Mouse (Mus musculus) midbrain, embryonic 16.5 days (tissue): Measurements from ENCODE around the gene Grm5. TPM values are rescaled to one million over a fixed set of nuclear protein-coding genes. Genes with fewer than 3 reads are reported as not detected.
A peak's percentile ranks its signal among the peaks of the same experiment; 100 is the strongest.

Experiments used
- ATAC-seq: fragments of 200-750 bp; cut with Nextera tagmentation; 2 replicates; pipeline ENCODE4 v1.8.0; 2017; ENCODE audit warnings: moderate TSS enrichment
- H3K27ac ChIP-seq: fragments of 300-500 bp; sonication (generic); 2 replicates; pipeline ENCODE4 v1.5.1; 2014; ENCODE audit warnings: mild to moderate bottlenecking, low read length, mixed read lengths
- H3K27me3 ChIP-seq: fragments of 300-500 bp; sonication (generic); 2 replicates; pipeline ENCODE4 v1.6.1; 2014; ENCODE audit warnings: low read depth, low read length, mixed read lengths; ENCODE audit not compliant: control insufficient read depth, insufficient read depth
- H3K36me3 ChIP-seq: fragments of 300-500 bp; sonication (generic); 2 replicates; pipeline ENCODE4 v1.6.1; 2014; ENCODE audit warnings: mild to moderate bottlenecking, low read length, moderate library complexity, mixed read lengths; ENCODE audit not compliant: control insufficient read depth, insufficient read depth
- H3K4me1 ChIP-seq: fragments of 300-500 bp; sonication (generic); 2 replicates; pipeline ENCODE4 v1.6.1; 2014; ENCODE audit warnings: mild to moderate bottlenecking, low read length, mixed read lengths; ENCODE audit not compliant: control insufficient read depth, insufficient read depth
- H3K4me2 ChIP-seq: fragments of 300-500 bp; sonication (generic); 2 replicates; pipeline ENCODE4 v1.6.1; 2014; ENCODE audit warnings: mild to moderate bottlenecking, low read length, mixed read lengths
- H3K4me3 ChIP-seq: fragments of 300-500 bp; sonication (generic); 2 replicates; pipeline ENCODE4 v1.5.1; 2014; ENCODE audit warnings: low read depth, mild to moderate bottlenecking, low read length, moderate library complexity, mixed read lengths
- H3K9ac ChIP-seq: fragments of 300-500 bp; sonication (generic); 2 replicates; pipeline ENCODE4 v1.6.1; 2014; ENCODE audit warnings: low read depth, low read length, mixed read lengths
- H3K9me3 ChIP-seq: fragments of 300-500 bp; sonication (generic); replicated peaks from 2 replicates; pipeline ENCODE4 v1.6.1; 2014; ENCODE audit warnings: mild to moderate bottlenecking, low read length, mixed read lengths; ENCODE audit not compliant: control insufficient read depth, poor library complexity, severe bottlenecking
- WGBS: fragments of 180-500 bp; shearing (Covaris S2); extraction: QIAGEN DNeasy Blood & Tissue Kit; methylation state at CpG from one replicate; pipeline ENCODE4 v1.1.7; 2014; 5-methylcytosine and 5-hydroxymethylcytosine counted together
- polyA plus RNA-seq: library from polyadenylated mRNA; unstranded; fragments of >200 nt; fragmentation: Nextera tagmentation; extraction: Ambion mirVana; gene quantifications from 2 replicates; pipeline ENCODE4 v1.2.1, GENCODE M21; 2015

Grm5 gene
- polyA plus RNA-seq, 1 experiment from 2014 or later = 66.9 TPM

DNA sequence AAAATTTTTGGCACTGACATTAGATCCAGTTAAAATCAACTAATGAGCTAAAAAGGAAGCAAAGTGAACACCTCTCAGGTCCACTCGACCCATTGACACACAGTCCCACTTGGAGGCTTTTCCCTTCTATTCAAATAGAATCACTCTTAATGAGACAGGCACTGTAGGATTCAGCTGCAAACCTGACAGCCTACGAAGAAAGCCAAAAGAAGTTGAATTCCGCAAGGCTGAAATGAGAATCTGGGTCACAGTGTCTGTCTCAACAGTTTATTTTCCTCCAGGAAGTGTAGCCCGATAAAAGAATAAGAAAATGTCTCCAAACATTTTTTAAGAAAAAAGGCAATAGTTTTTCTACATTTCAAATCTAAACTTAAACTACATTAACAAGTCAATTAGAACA, 209.9 kb downstream of the Grm5 start:
- no peaks in the 10 kb centered on the region for H3K27me3 ChIP-seq
- no peak overlapping the region for H3K4me3 ChIP-seq
- no peak overlapping the region for H3K4me2 ChIP-seq
- no peaks in the 10 kb centered on the region for H3K4me1 ChIP-seq
- H3K9me3 ChIP-seq = no peaks in the 10 kb centered on the region
- no peak for ATAC-seq
- WGBS = 68% methylated on average over 4 of the region's 4 CpGs
- H3K36me3 ChIP-seq = no peaks in the 10 kb centered on the region
- H3K9ac ChIP-seq = no peak overlapping the region
- H3K27ac ChIP-seq = no peak overlapping the region

DNA sequence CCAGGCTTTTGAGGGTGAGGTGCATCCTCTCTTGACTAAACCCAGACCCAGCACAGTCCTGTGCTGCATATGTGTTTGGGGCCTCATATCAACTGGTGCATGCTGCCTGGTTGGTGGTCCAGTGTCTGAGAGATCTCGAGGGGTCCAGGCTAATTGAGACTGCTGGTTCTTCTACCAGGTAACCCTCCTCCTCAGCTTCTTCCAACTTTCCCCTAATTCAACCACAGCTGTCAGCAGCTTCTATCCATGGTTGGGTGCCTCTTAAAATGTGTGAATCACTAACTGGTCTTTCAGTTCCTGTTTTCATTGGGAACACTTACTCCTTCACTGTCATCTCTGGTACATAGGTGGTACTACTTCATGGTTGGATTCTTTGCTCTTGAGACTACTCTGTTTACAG, 240.9 kb downstream of the Grm5 start:
- H3K4me3 ChIP-seq = no peak overlapping the region
- H3K9ac ChIP-seq = no peak overlapping the region
- ATAC-seq = no peak
- WGBS = 75% methylated on average over 1 of the region's 1 CpGs
- H3K27me3 ChIP-seq = no peaks in the 10 kb centered on the region
- H3K36me3 ChIP-seq = no peaks in the 10 kb centered on the region
- H3K27ac ChIP-seq = no peak overlapping the region
- no peak overlapping the region for H3K4me2 ChIP-seq
- H3K9me3 ChIP-seq = 0 out of 2 replicates have a peak, but pooled peaks cover 2% of the 10 kb centered on the region
- H3K4me1 ChIP-seq = no peaks in the 10 kb centered on the region

DNA sequence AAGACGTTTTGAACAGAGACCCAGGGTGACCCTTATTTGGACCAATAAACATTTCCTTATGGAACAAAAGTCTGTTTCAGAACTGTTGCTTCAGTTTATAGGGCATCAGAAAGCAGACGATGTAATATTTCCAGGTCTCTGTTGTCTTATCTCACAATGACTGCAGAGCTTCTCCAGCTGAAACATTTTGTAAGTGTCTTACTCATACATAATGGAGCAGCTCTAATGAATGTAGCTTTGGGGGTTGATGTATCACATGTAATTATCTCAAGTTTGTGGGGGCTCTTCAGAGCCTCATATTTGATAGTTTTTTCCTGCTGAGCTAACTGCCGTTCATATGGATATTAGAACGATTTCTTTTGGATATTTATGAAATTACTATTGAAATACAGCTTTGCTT, 250.7 kb downstream of the Grm5 start:
- Histone ChIP-seq H3K9ac (no peak overlapping the region), H3K9me3 (no peaks in the 10 kb centered on the region), H3K4me3 (no peak overlapping the region), H3K4me2 (no peak overlapping the region), H3K27me3 (no peaks in the 10 kb centered on the region), H3K36me3 (no peaks in the 10 kb centered on the region), H3K27ac (no peak overlapping the region), H3K4me1 (no peaks in the 10 kb centered on the region)
- 54% methylated on average over 4 of the region's 4 CpGs for WGBS
- no peak for ATAC-seq

DNA sequence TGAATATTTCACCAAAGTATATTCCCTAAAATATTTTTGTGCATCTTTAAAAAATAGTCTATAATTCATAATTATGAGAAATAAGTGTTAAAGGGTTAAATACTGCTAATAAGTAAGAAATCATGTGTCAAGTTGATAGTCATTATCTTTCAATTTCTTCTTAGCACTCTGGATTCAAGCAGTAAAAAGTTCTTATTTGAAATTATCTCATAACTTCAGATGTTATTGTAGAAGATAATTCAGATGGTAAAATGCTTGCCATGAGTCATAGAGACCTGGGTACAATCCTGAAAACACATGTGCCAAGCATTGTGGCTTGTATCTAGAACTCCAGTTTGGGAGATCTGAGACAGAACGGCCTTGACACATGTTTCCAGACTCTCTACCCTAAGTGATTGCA, 254.6 kb downstream of the Grm5 start:
- Histone ChIP-seq H3K9ac (no peak overlapping the region), H3K27me3 (no peaks in the 10 kb centered on the region), H3K9me3 (no peaks in the 10 kb centered on the region), H3K36me3 (no peaks in the 10 kb centered on the region), H3K27ac (no peak overlapping the region), H3K4me1 (no peaks in the 10 kb centered on the region), H3K4me3 (no peak overlapping the region), H3K4me2 (no peak overlapping the region)
- 91% methylated on average over 1 of the region's 1 CpGs for WGBS
- ATAC-seq = no peak

DNA sequence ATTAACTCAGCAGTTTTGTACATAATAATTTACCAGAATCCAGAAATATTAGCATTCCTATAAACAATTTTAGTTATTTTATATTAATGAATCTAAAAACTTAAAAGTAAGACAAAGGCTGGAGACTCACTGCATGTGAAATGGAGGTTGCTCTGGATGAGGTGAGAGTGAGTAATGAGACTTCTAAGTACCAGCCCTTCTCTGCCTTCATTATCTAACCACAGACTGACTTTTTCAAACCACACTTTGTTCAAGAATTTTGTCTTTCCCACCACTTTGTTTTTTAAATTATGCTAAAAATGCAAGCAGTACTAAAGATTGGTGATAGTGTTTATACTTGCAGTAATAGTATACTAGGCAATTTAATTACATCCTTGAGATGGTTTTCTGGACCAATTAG, 259.5 kb downstream of the Grm5 start:
- H3K4me3 ChIP-seq = no peak overlapping the region
- H3K36me3 ChIP-seq = no peaks in the 10 kb centered on the region
- no peaks in the 10 kb centered on the region for H3K9me3 ChIP-seq
- no peaks in the 10 kb centered on the region for H3K27me3 ChIP-seq
- no peak for ATAC-seq
- no peaks in the 10 kb centered on the region for H3K4me1 ChIP-seq
- no peak overlapping the region for H3K27ac ChIP-seq
- H3K9ac ChIP-seq = no peak overlapping the region
- H3K4me2 ChIP-seq = no peak overlapping the region

DNA sequence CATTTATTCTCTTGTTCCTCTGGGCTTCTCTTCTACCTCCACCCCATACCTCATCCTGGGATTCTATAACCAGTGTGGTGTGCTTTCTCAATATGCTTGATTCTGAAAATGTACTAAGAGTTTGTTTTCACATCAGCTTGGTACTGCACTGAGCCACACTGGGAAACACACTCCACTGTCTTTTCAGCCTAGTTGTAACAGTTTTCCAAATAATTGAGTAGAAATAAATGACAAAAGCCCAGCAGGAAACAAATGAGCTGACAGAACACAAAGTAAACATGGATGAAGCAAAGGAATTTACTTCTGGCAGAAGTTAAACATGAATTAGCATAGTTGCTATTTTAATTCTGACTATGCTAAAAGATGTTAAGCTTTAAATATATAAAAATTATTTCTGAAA, 262.1 kb downstream of the Grm5 start:
- Histone ChIP-seq H3K4me2 (no peak overlapping the region), H3K4me3 (no peak overlapping the region), H3K27ac (no peak overlapping the region), H3K36me3 (no peaks in the 10 kb centered on the region), H3K9ac (no peak overlapping the region), H3K27me3 (no peaks in the 10 kb centered on the region), H3K4me1 (no peaks in the 10 kb centered on the region), H3K9me3 (no peaks in the 10 kb centered on the region)
- ATAC-seq = no peak

DNA sequence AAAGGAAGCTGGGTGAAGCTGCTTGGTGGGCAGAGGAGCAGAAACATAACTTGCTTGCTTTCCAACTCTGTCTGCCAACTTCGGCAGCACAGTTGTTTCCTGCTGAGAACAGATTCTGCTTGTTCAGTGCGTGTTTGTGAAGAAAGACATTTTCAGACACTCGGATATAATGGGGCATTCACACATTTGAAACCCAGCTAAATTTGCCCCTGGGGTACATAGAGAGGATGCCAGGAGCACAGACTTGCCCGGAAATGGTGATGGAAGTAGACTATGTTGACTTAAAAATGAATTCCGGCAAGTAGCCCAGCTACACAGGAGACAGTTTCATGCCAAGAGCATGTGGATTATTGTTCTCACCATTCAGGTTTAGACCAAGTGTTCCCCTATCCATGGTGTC, 342.0 kb downstream of the Grm5 start:
- Histone ChIP-seq H3K9ac (no peak overlapping the region), H3K9me3 (no peaks in the 10 kb centered on the region), H3K27me3 (no peaks in the 10 kb centered on the region), H3K4me1 (peaks cover 8% of the 10 kb centered on the region), H3K4me2 (no peak overlapping the region), H3K36me3 (no peaks in the 10 kb centered on the region), H3K4me3 (no peak overlapping the region), H3K27ac (peak overlapping the region; percentile 38)
- 42% methylated on average over 5 of the region's 5 CpGs for WGBS
- peak; percentile 88 for ATAC-seq

DNA sequence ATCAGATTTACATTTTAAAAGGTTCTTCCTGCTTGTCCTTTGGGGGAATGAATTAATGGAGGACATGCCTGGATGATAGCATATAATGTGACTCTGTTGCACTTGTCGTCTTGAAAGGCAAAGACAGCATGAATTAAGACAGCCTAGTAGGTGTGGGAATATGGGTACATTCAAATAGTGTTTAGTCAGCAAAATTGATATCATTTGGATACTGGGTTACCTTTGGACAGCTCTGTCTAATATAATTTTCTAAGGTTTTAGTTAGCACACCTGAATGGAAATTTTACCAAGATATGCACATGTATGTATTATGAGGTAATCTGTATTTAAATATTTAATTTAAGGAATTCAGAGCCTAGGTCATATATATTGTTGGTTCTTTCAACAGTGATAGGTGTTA, 353.4 kb downstream of the Grm5 start:
- 35% methylated on average over 1 of the region's 1 CpGs for WGBS
- Histone ChIP-seq H3K27me3 (no peaks in the 10 kb centered on the region), H3K4me1 (no peaks in the 10 kb centered on the region), H3K4me3 (no peak overlapping the region), H3K36me3 (no peaks in the 10 kb centered on the region), H3K27ac (no peak overlapping the region), H3K9me3 (no peaks in the 10 kb centered on the region), H3K4me2 (no peak overlapping the region), H3K9ac (no peak overlapping the region)
- ATAC-seq = no peak

DNA sequence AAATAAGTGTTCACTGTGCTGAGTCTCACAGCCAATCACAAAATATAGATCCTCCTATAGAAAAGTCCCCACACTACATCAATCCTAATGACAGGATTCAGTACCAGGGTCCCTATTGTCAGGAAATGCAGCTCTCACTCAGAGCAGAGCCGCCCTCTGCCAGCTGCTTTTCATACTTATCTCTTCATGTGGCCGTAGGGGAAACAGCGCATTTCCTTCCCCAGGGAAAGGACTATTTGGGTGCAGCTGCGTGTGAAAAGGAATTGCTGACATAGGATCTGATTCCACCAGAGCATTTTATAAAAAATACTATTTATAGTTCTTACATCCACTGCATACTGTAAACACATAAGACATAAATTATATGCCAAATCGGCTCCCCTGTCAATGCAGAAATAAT, 354.3 kb downstream of the Grm5 start:
- peak; percentile 70; the same call in 1 of the 2 replicates for ATAC-seq

DNA sequence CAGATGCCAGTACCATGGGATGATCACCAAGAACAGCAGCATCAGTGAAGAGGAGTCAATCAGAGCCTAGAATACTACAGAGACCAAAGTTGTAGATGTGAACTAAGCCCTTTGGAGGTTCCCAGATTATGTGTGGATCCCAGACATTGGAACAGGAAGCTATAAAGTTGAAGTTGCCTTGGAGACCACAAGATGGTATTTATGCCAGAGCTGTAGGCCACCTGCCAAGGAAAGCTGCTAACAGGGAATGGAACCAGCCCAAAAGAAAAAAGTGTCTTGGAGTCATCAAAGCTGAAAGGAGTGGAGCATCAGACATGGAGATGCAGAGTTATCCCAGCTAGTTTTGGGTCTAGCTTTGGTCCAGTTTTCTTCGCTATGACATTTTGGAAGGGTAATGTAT, 366.2 kb downstream of the Grm5 start:
- H3K9me3 ChIP-seq = no peaks in the 10 kb centered on the region
- H3K4me3 ChIP-seq = no peak overlapping the region
- 95% methylated on average over 1 of the region's 1 CpGs for WGBS
- no peaks in the 10 kb centered on the region for H3K36me3 ChIP-seq
- no peak overlapping the region for H3K9ac ChIP-seq
- no peak for ATAC-seq
- no peaks in the 10 kb centered on the region for H3K4me1 ChIP-seq
- H3K4me2 ChIP-seq = no peak overlapping the region
- no peak overlapping the region for H3K27ac ChIP-seq
- H3K27me3 ChIP-seq = no peaks in the 10 kb centered on the region

More for the DNA sequence above, 354.3 kb downstream of the Grm5 start:
- WGBS = 26% methylated on average over 5 of the region's 5 CpGs
- Histone ChIP-seq H3K4me3 (no peak overlapping the region), H3K36me3 (no peaks in the 10 kb centered on the region), H3K4me2 (no peak overlapping the region), H3K4me1 (no peaks in the 10 kb centered on the region), H3K27ac (peak overlapping the region; percentile 46; the same call in 1 of the 2 replicates), H3K27me3 (no peaks in the 10 kb centered on the region), H3K9me3 (no peaks in the 10 kb centered on the region), H3K9ac (no peak overlapping the region)
